Comparison of ENCODE assay signal across 8 mouse cellular contexts in the genomic region with DNA sequence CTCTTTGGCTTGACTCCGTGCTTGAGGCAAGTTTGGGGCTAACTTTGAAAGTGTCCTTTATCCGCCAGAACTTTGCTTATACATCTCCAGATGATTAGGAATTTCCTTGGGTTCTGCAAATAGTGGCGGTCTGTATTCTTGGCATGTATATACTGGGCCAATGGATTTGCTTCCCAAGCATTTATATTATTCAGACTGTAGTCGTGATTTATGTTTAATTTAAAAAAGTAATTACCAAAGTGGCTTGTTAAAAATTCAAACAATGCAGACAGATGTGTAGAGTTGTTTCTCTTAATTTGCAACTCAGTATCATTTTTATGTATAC. TPM values are rescaled to one million over a fixed set of nuclear protein-coding genes. Genes with fewer than 3 reads are reported as not detected.
DNase-seq lines count a peak whose midpoint lies in the region; ATAC-seq and TF ChIP-seq lines count a peak whose summit lies in the region.

No protein-coding gene starts in this region.

- no peak for TF ChIP-seq POLR2A in thymus, adult 2 months (IDR thresholded peaks at IDR 0.05; ENCODE audit: control insufficient read depth, extremely low read depth, insufficient read depth, low read length, poor library complexity)

- 16% methylated on average over 4 of the region's 4 CpGs for WGBS in thymus, adult 2 months
- 9% methylated on average over 4 of the region's 4 CpGs for WGBS in liver, embryonic 13.5 days (ENCODE audit: insufficient replicate concordance)

- TF ChIP-seq CTCF in gastrocnemius, adult 2 months (IDR thresholded peaks at IDR 0.05), result no peak
- TF ChIP-seq CTCF in thymus, adult 2 months (IDR thresholded peaks at IDR 0.05; ENCODE audit: borderline replicate concordance, control insufficient read depth, extremely low read depth, insufficient read depth, low read length, poor library complexity), result no peak

- H3K4me3 ChIP-seq in gastrocnemius, adult 2 months, result peak overlapping the region; percentile 80
- peak overlapping the region; percentile 66 for H3K4me3 ChIP-seq in thymus, adult 2 months (ENCODE audit: control insufficient read depth, insufficient read depth, low read length)
- H3K4me3 ChIP-seq in liver, embryonic 13.5 days (replicated peaks), result peak overlapping the region; percentile 65

- ATAC-seq in liver, embryonic 13.5 days (ENCODE audit: low read depth), result peak; percentile 1; the same call in 1 of the 2 replicates
- ATAC-seq in activated CD4-positive, CD25-positive, alpha-beta regulatory T cell, adult 4 months, result no peak

- H3K27me3 ChIP-seq in thymus, adult 2 months (ENCODE audit: control insufficient read depth, insufficient read depth, low read length), result no peaks in the 10 kb centered on the region
- no peaks in the 10 kb centered on the region for H3K27me3 ChIP-seq in liver, embryonic 13.5 days

- no peaks in the 10 kb centered on the region for H3K36me3 ChIP-seq in thymus, adult 2 months (ENCODE audit: control insufficient read depth, insufficient read depth, low read length)
- no peaks in the 10 kb centered on the region for H3K36me3 ChIP-seq in liver, embryonic 13.5 days

- H3K9ac ChIP-seq in liver, embryonic 13.5 days, result peak overlapping the region; percentile 68

- H3K4me2 ChIP-seq in liver, embryonic 13.5 days, result peak overlapping the region; percentile 72

- H3K4me1 ChIP-seq in thymus, adult 2 months (replicated peaks; ENCODE audit: control insufficient read depth, insufficient read depth, low read length), result peaks cover 34% of the 10 kb centered on the region
- H3K4me1 ChIP-seq in liver, embryonic 13.5 days (replicated peaks), result peaks cover 54% of the 10 kb centered on the region

- intact Hi-C loops in gastrocnemius, adult 2 months (cut with DNase I), result loop anchor here (5.0 kb wide), 1 partner anchor 64 kb away; a partner anchor contains a TSS

- H3K27ac ChIP-seq in gastrocnemius, adult 2 months, result peak overlapping the region; percentile 82
- no peak overlapping the region for H3K27ac ChIP-seq in thymus, adult 2 months (ENCODE audit: control insufficient read depth, insufficient read depth, low read length)
- peak overlapping the region; percentile 65 for H3K27ac ChIP-seq in liver, embryonic 13.5 days

- DNase-seq in gastrocnemius, adult 2 months, result no peak
- no peak for DNase-seq in gastrocnemius, postnatal 4 days (ENCODE audit: low spot score in 2 of 2)
- DNase-seq in thymus, adult 2 months, result no peak
- DNase-seq in thymus, postnatal 4 days, result no peak
- DNase-seq in liver, embryonic 13.5 days, result no peak
- no peak for DNase-seq in cerebellum, postnatal 4 days (ENCODE audit: low spot score in 2 of 2)
- no peak for DNase-seq in cerebellum, postnatal 25 days

- no peaks in the 10 kb centered on the region for H3K9me3 ChIP-seq in liver, embryonic 13.5 days (replicated peaks)

RNA-seq across cellular contexts. Expression of a gene that starts 0.3 kb away (rescaled TPM):
- 1 to 10 TPM in 1 of 2 experiments, under 1 TPM in 1; 0.89 to 1.5 TPM for total RNA-seq in gastrocnemius, adult 2 months (2021)
- total RNA-seq in gastrocnemius, postnatal 4 days (2021), result 1 to 10 TPM; 1.0 to 1.2 TPM
- polyA plus RNA-seq in thymus, adult 2 months (2012; rRNA removed), result 30.0 and 43.4 TPM in 2 replicates
- polyA plus RNA-seq in liver, embryonic 13.5 days (2015; fragmentation: Nextera tagmentation; extraction: Ambion mirVana), result 6.3 and 7.1 TPM in 2 replicates
- 10 to 100 TPM; 75.8 to 85.7 TPM for polyA plus RNA-seq in activated CD4-positive, CD25-positive, alpha-beta regulatory T cell, adult 4 months (2017; shearing (Covaris generic))

RNA-seq across cellular contexts. Expression of a gene that starts 35.5 kb away (rescaled TPM):
- 100 to 1,000 TPM; 201 to 248 TPM for total RNA-seq in gastrocnemius, adult 2 months (2021)
- 10 to 100 TPM; 26.4 to 36.8 TPM for total RNA-seq in gastrocnemius, postnatal 4 days (2021)
- polyA plus RNA-seq in thymus, adult 2 months (2012; rRNA removed), result 2.9 and 4.3 TPM in 2 replicates
- polyA plus RNA-seq in liver, embryonic 13.5 days (2015; fragmentation: Nextera tagmentation; extraction: Ambion mirVana), result 6.7 and 7.7 TPM in 2 replicates
- under 1 TPM; 0.42 to 0.51 TPM for polyA plus RNA-seq in activated CD4-positive, CD25-positive, alpha-beta regulatory T cell, adult 4 months (2017; shearing (Covaris generic))

RNA-seq across cellular contexts. Expression of a gene that starts 54.0 kb away (rescaled TPM):
- total RNA-seq in gastrocnemius, adult 2 months (2021), result under 1 TPM; 0.20 to 0.46 TPM
- total RNA-seq in gastrocnemius, postnatal 4 days (2021), result 10 to 100 TPM; 20.4 to 26.4 TPM
- 1.9 and 2.4 TPM in 2 replicates for polyA plus RNA-seq in thymus, adult 2 months (2012; rRNA removed)
- 18.6 and 21.2 TPM in 2 replicates for polyA plus RNA-seq in liver, embryonic 13.5 days (2015; fragmentation: Nextera tagmentation; extraction: Ambion mirVana)
- under 1 TPM; 0.55 to 0.93 TPM for polyA plus RNA-seq in activated CD4-positive, CD25-positive, alpha-beta regulatory T cell, adult 4 months (2017; shearing (Covaris generic))
